Mouse (Mus musculus): ENCODE results near the gene Tdrkh.

Gene Tdrkh

GRCm38 (mm10) chr3:94413031-94413679, at the start of gene Tdrkh:
Gene Tdrkh (plus strand): TSS chr3:94413273.
- DNase-seq (ENCODE audit: low spot score), result peak; percentile 92

- DNase-seq (ENCODE audit: low spot score), result no peak
Observed at GRCm38 (mm10) chr3:94363291-94364153, 49.6 kb upstream of the Tdrkh start.

GRCm38 (mm10) chr3:94364154-94364526, 48.9 kb upstream of the Tdrkh start:
- no peak for DNase-seq (ENCODE audit: low spot score)

- peak; percentile 91 for DNase-seq (ENCODE audit: low spot score)
Observed at GRCm38 (mm10) chr3:94366761-94367160, 46.3 kb upstream of the Tdrkh start.

- no peak for DNase-seq (ENCODE audit: low spot score)
Observed at GRCm38 (mm10) chr3:94367511-94367910, 45.6 kb upstream of the Tdrkh start.

GRCm38 (mm10) chr3:94368631-94369030, 44.4 kb upstream of the Tdrkh start:
- no peak for DNase-seq (ENCODE audit: low spot score)

- DNase-seq (ENCODE audit: low spot score), result no peak
Observed at GRCm38 (mm10) chr3:94369709-94370108, 43.4 kb upstream of the Tdrkh start.

- peak; percentile 99 for DNase-seq (ENCODE audit: low spot score)
Observed at GRCm38 (mm10) chr3:94371637-94372036, 41.4 kb upstream of the Tdrkh start.

- no peak for DNase-seq (ENCODE audit: low spot score)
Observed at GRCm38 (mm10) chr3:94372038-94372437, 41.0 kb upstream of the Tdrkh start.

- peak; percentile 87 for DNase-seq (ENCODE audit: low spot score)
Observed at GRCm38 (mm10) chr3:94372641-94373040, 40.4 kb upstream of the Tdrkh start, which contains the start of gene Rorc. Gene Rorc (plus strand): TSS chr3:94372794.

GRCm38 (mm10) chr3:94373090-94373489, 40.0 kb upstream of the Tdrkh start:
- peak; percentile 39 for DNase-seq (ENCODE audit: low spot score)

GRCm38 (mm10) chr3:94373597-94374011, 39.5 kb upstream of the Tdrkh start:
- DNase-seq (ENCODE audit: low spot score), result peak; percentile 88

GRCm38 (mm10) chr3:94374636-94375035, 38.4 kb upstream of the Tdrkh start:
- DNase-seq (ENCODE audit: low spot score), result peak; percentile 60

GRCm38 (mm10) chr3:94375146-94375545, 37.9 kb upstream of the Tdrkh start:
- peak; percentile 63 for DNase-seq (ENCODE audit: low spot score)

GRCm38 (mm10) chr3:94375861-94376260, 37.2 kb upstream of the Tdrkh start:
- no peak for DNase-seq (ENCODE audit: low spot score)

- DNase-seq (ENCODE audit: low spot score), result no peak
Observed at GRCm38 (mm10) chr3:94377028-94377923, 35.8 kb upstream of the Tdrkh start.

- no peak for DNase-seq (ENCODE audit: low spot score)
Observed at GRCm38 (mm10) chr3:94379831-94380510, 33.1 kb upstream of the Tdrkh start.

GRCm38 (mm10) chr3:94382308-94382707, 30.8 kb upstream of the Tdrkh start:
- DNase-seq (ENCODE audit: low spot score), result no peak

GRCm38 (mm10) chr3:94383476-94383875, 29.6 kb upstream of the Tdrkh start:
- peak; percentile 76 for DNase-seq (ENCODE audit: low spot score)

GRCm38 (mm10) chr3:94386671-94387070, 26.4 kb upstream of the Tdrkh start:
- no peak for DNase-seq (ENCODE audit: low spot score)

GRCm38 (mm10) chr3:94387391-94387790, 25.7 kb upstream of the Tdrkh start:
- no peak for DNase-seq (ENCODE audit: low spot score)

GRCm38 (mm10) chr3:94388047-94388446, 25.0 kb upstream of the Tdrkh start:
- DNase-seq (ENCODE audit: low spot score), result no peak
